Mouse (Mus musculus) neural tube, embryonic 15.5 days (tissue): ENCODE measurements at regions not wholly inside any gene's neighbourhood (a gene's known extent, or its start where the extent isn't known, plus 50 kb on each side); places are given as distances from the start of the nearest gene placed in this dataset.

Experiments used
- ATAC-seq: fragments of 200-750 bp; cut with Nextera tagmentation; 2 replicates; pipeline ENCODE4 v1.8.0; 2017; ENCODE audit warnings: mild to moderate bottlenecking, moderate TSS enrichment, moderate library complexity; ENCODE audit not compliant: low FRiP score
- H3K27ac ChIP-seq: fragments of 300-500 bp; sonication (generic); replicated peaks from 2 replicates; pipeline ENCODE4 v1.5.1; 2015; ENCODE audit warnings: mild to moderate bottlenecking, inconsistent platforms
- H3K27me3 ChIP-seq: fragments of 300-500 bp; sonication (generic); replicated peaks from 2 replicates; pipeline ENCODE4 v1.6.1; 2015; ENCODE audit warnings: inconsistent platforms
- H3K36me3 ChIP-seq: fragments of 300-500 bp; sonication (generic); 2 replicates; pipeline ENCODE4 v1.6.1; 2015; ENCODE audit warnings: inconsistent platforms
- H3K4me1 ChIP-seq: fragments of 300-500 bp; sonication (generic); 2 replicates; pipeline ENCODE4 v1.6.1; 2015; ENCODE audit warnings: inconsistent platforms
- H3K4me2 ChIP-seq: fragments of 300-500 bp; sonication (generic); 2 replicates; pipeline ENCODE4 v1.6.1; 2015; ENCODE audit warnings: inconsistent platforms, mild to moderate bottlenecking, moderate library complexity
- H3K4me3 ChIP-seq: fragments of 300-500 bp; sonication (generic); replicated peaks from 2 replicates; pipeline ENCODE4 v1.5.1; 2015; ENCODE audit warnings: mild to moderate bottlenecking, inconsistent platforms
- H3K9ac ChIP-seq: fragments of 300-500 bp; sonication (generic); replicated peaks from 2 replicates; pipeline ENCODE4 v1.6.1; 2015; ENCODE audit warnings: mild to moderate bottlenecking, inconsistent platforms
- H3K9me3 ChIP-seq: fragments of 300-500 bp; sonication (generic); replicated peaks from 2 replicates; pipeline ENCODE4 v1.6.1; 2016; ENCODE audit warnings: inconsistent platforms
- WGBS: fragments of 180-500 bp; shearing (Covaris S2); methylation state at CpG from one replicate; pipeline ENCODE4 v1.1.7; 2015; ENCODE audit warnings: mixed read lengths; 5-methylcytosine and 5-hydroxymethylcytosine counted together

DNA sequence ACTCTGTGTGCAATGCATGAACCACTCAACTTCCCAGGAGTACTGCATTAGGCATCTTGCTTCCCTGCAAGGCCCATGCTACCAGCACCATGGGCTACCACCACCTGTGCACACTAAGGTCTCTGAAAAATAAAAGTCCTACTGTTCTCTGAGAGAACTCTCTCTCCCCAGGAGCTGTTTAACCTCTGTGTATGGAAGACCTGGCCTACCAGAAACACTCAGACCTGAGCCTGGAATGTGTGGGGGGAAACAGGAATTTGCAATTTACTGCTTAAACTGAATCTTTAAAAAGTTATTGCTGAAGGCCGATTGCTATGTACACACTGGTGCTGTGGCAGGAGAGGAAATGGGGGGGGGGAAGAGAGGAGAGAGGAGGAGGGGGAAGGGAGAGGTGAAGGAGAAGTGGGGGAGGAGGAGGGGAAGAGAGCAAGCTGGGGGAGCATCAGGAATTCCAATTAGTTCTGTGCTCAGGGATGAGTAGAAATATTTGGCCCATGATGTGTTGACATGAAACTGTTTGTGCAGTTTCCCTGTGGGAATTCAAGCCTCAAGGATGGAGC lies 860.4 kb upstream of the Lrrc6 start:
- Histone ChIP-seq H3K4me1 (no peaks in the 10 kb centered on the region), H3K9me3 (no peaks in the 10 kb centered on the region), H3K36me3 (no peaks in the 10 kb centered on the region), H3K4me3 (no peak overlapping the region), H3K4me2 (no peak overlapping the region), H3K9ac (no peak overlapping the region), H3K27me3 (no peaks in the 10 kb centered on the region), H3K27ac (no peak overlapping the region)
- no peak for ATAC-seq
- 65% methylated on average over 1 of the region's 1 CpGs for WGBS

DNA sequence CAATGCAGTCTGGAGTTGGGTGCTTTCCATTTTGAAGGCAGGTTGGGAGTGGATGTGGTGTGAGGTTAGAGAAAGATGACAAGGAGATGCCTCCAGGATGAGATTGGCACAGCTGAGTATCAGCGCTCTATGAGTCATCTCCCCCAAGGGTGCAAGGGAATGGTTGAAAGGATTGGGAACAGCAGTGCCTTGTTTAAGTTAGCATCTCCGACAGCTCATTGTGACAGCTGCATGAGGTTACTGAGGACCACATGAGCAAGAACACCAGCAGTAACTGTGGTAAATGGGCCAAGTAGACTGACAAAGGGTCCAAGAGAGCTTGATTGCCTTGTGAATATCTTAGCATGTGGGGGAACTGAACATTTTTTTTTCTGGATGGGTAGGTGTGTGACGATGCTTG lies 857.2 kb upstream of the Lrrc6 start:
- H3K36me3 ChIP-seq: no peaks in the 10 kb centered on the region
- WGBS: 91% methylated on average over 3 of the region's 3 CpGs
- no peaks in the 10 kb centered on the region for H3K9me3 ChIP-seq
- H3K27ac ChIP-seq: no peak overlapping the region
- H3K9ac ChIP-seq: no peak overlapping the region
- no peak overlapping the region for H3K4me3 ChIP-seq
- no peaks in the 10 kb centered on the region for H3K4me1 ChIP-seq
- no peak overlapping the region for H3K4me2 ChIP-seq
- ATAC-seq: no peak
- no peaks in the 10 kb centered on the region for H3K27me3 ChIP-seq

DNA sequence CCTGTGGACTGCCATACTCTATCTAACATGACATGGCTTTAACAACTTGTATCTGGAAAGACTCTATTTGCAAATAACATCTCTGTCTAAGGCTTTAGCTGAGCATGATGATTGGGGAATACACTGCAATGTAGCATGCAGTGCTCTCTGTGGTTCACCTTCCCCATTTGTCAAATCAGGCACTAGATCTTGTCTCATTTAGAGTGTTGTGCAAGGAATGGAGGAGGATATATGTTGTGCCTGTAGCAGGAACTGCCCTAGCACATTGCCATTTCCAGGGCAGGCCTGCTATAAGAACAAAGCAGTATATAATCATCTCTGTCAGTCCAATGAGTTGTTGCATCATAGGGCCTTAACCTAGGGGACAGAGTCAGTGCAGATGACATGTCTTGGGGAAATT lies 854.6 kb upstream of the Lrrc6 start:
- H3K27me3 ChIP-seq: no peaks in the 10 kb centered on the region
- no peaks in the 10 kb centered on the region for H3K9me3 ChIP-seq
- no peaks in the 10 kb centered on the region for H3K4me1 ChIP-seq
- H3K4me3 ChIP-seq: no peak overlapping the region
- H3K9ac ChIP-seq: no peak overlapping the region
- no peaks in the 10 kb centered on the region for H3K36me3 ChIP-seq
- no peak overlapping the region for H3K27ac ChIP-seq
- no peak for ATAC-seq
- no peak overlapping the region for H3K4me2 ChIP-seq

DNA sequence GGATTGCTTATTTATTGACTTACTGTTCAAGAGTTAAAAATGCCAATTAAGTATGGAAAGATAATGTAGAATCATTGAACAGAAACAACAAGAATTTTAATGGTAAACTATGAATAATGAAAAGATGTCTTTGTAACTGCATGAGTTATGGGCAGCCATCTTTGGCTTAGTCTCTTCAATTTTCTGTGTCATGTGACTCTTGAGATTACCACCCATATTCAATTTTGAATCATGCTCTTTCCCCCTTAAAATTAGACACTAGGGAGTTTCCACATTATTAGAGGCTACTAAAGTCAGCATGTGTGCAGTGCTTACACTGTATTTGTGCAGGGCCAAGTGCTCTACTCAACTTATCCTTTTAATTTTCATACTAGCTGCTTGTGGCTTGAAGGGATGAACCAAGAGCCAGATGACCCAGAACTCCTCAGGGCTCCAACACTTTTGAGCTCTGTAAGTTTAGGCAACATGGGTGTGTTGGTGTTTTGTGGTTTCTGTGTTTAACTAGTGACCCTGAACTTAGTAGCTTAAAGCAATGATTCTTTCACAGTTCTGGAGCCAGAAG lies 854.0 kb upstream of the Lrrc6 start:
- no peaks in the 10 kb centered on the region for H3K4me1 ChIP-seq
- ATAC-seq: no peak
- no peaks in the 10 kb centered on the region for H3K36me3 ChIP-seq
- no peak overlapping the region for H3K4me2 ChIP-seq
- H3K9ac ChIP-seq: no peak overlapping the region
- H3K9me3 ChIP-seq: no peaks in the 10 kb centered on the region
- no peak overlapping the region for H3K27ac ChIP-seq
- no peak overlapping the region for H3K4me3 ChIP-seq
- H3K27me3 ChIP-seq: no peaks in the 10 kb centered on the region

DNA sequence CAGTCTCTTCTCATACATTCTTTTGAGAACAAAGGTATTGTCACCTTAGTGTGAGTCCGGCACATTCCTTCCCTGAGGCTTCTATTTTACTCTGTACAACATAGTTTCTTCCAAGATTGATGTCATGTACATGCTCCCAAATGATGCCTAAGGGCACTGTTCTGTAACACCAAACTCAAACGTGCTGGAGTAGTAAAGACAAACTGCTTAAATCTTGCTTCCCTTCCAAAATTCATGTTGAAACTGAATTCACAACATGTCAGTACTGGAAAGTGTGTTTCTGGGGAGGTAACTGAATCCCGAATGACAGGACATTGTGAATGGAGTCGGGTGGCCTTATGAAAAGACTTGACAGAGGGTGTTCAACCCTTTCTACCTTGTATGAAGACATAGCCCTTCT lies 848.8 kb upstream of the Lrrc6 start:
- Histone ChIP-seq H3K9me3 (no peaks in the 10 kb centered on the region), H3K4me3 (no peak overlapping the region)

DNA sequence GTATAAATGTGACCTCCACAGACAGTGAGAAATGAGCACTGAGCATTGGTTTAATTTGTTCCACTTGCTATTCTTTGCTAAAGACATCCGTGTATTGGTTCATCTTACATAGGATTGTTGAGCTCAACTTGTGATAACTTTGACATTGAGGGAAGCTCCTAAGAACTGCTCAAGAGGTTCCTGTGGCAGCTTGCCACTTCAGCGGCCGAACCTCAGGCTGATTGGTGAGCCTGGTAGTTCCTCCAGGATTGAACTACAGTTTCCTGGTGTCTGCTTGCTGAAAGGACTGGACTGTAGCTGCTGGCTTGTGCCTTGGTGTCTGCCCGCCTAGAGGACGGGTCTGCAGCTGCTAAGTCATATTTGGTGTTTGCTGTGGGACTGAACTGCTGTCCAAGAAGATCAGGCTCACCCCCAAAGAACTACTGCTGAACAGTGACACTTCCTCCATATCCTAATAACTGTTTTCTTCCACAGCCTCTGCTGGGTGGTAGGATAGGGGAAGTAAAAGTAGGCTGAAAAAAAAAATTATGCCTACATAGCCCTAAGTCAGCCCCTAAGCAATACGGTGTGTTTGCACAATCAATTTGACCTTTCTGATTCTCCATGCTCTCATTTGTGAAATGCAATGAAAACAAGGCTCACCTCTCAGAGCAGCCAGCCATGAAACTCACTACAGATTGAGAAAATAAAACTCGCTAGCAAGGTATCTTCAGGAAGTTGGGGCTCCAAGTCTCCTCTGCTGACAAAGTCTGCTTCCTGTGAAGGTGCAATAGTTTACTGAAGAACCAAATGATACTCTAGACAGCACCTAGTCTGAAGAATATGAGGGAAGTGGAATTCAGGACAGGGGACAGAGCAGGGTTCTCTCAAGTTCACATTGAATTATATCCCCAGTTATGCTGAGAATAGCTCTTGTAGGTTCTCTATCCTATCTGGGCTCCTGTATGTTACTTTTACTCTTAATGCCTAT lies 844.8 kb upstream of the Lrrc6 start:
- 89% methylated on average over 7 of the region's 7 CpGs for WGBS
- H3K27ac ChIP-seq: no peak overlapping the region
- H3K4me3 ChIP-seq: no peak overlapping the region
- ATAC-seq: no peak
- no peaks in the 10 kb centered on the region for H3K36me3 ChIP-seq
- H3K9ac ChIP-seq: no peak overlapping the region
- no peak overlapping the region for H3K4me2 ChIP-seq
- H3K9me3 ChIP-seq: no peaks in the 10 kb centered on the region
- H3K4me1 ChIP-seq: no peaks in the 10 kb centered on the region
- H3K27me3 ChIP-seq: no peaks in the 10 kb centered on the region

More for the DNA sequence above, 848.8 kb upstream of the Lrrc6 start:
- ATAC-seq: no peak
- no peak overlapping the region for H3K27ac ChIP-seq
- no peaks in the 10 kb centered on the region for H3K36me3 ChIP-seq
- H3K4me1 ChIP-seq: no peaks in the 10 kb centered on the region
- no peaks in the 10 kb centered on the region for H3K27me3 ChIP-seq
- 92% methylated on average over 4 of the region's 4 CpGs for WGBS
- no peak overlapping the region for H3K9ac ChIP-seq
- no peak overlapping the region for H3K4me2 ChIP-seq

DNA sequence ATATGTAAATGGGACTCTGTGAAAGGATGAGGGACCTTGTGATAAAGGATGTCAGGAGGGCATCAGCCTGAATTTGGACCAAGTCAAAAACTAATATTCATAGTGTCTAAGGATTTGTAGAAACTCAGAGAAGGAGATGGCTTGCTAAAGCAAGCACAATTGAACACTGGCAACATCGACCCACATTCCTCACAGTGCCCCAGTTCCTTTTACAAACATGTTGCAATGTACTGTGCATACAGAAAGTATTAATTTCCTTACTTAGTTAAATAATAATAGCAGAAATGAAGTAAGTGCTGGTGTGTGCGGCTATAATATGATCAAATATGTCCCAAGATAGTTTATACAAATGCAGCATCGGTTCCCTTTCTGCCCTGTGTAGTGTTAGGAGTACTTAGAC lies 841.3 kb upstream of the Lrrc6 start:
- ATAC-seq: no peak
- no peaks in the 10 kb centered on the region for H3K9me3 ChIP-seq
- no peaks in the 10 kb centered on the region for H3K27me3 ChIP-seq
- no peaks in the 10 kb centered on the region for H3K4me1 ChIP-seq
- H3K4me3 ChIP-seq: no peak overlapping the region
- 78% methylated on average over 3 of the region's 3 CpGs for WGBS
- H3K27ac ChIP-seq: no peak overlapping the region
- no peak overlapping the region for H3K4me2 ChIP-seq
- no peaks in the 10 kb centered on the region for H3K36me3 ChIP-seq
- no peak overlapping the region for H3K9ac ChIP-seq

DNA sequence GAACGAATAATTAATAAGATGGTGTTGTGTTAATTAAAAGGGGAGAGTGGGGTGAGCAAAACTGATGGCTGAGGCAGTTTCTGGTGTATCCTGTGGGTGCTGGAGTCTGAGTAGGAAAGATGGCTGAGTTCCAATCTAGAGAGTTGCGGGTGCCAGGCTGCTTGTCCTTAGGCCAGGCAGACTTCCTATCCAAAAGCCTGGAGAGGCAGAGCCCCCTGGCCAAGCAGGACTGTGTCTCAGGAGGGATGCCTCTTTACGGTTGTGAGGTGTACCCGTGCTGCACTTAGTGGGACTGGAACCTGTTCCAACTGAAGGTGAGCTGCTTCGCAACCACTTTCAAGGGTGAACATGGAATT lies 836.3 kb upstream of the Lrrc6 start:
- no peak overlapping the region for H3K4me3 ChIP-seq
- H3K36me3 ChIP-seq: no peaks in the 10 kb centered on the region
- no peak overlapping the region for H3K4me2 ChIP-seq
- WGBS: 86% methylated on average over 5 of the region's 5 CpGs
- no peaks in the 10 kb centered on the region for H3K9me3 ChIP-seq
- no peaks in the 10 kb centered on the region for H3K27me3 ChIP-seq
- H3K9ac ChIP-seq: no peak overlapping the region
- H3K4me1 ChIP-seq: no peaks in the 10 kb centered on the region
- no peak for ATAC-seq
- no peak overlapping the region for H3K27ac ChIP-seq

DNA sequence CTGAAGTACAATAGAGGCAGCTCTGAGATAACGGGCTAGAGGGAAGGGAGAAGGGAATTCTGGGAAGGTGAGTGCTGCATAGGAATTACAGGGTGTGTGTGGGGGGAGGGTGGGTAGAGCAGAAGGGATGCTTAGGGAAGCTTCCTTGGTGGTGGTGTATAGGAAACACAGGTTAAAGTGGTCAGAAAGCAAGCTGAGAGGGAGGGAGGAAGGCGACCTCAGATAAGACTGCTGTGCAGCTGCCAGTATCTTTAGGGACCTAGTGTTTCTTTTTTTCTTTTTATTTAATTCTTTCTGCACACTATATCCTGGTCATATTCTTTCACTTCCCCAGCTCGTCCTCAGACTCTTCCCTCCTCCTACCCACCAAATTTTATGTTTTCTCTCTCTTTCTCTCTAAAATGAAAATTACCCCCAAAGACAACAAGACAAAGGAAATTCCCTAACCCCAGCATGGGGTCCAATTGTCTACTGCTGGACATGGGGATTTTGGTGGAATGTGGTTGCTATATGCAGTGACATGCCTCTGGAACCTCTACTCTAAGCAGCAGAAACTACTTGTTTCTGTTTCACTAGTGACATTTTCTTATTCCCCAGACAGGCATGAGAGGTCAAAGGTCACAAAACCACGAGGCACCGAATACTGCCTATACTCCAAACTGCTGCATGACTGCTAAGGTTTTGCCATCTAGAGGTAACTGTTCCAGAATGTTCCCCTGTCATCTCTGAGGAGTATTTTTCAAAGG lies 835.8 kb upstream of the Lrrc6 start:
- H3K9ac ChIP-seq: no peak overlapping the region
- no peak overlapping the region for H3K27ac ChIP-seq
- H3K4me1 ChIP-seq: no peaks in the 10 kb centered on the region
- 68% methylated on average over 5 of the region's 5 CpGs for WGBS
- H3K27me3 ChIP-seq: no peaks in the 10 kb centered on the region
- no peak for ATAC-seq
- no peak overlapping the region for H3K4me3 ChIP-seq
- no peaks in the 10 kb centered on the region for H3K9me3 ChIP-seq
- no peaks in the 10 kb centered on the region for H3K36me3 ChIP-seq
- no peak overlapping the region for H3K4me2 ChIP-seq

DNA sequence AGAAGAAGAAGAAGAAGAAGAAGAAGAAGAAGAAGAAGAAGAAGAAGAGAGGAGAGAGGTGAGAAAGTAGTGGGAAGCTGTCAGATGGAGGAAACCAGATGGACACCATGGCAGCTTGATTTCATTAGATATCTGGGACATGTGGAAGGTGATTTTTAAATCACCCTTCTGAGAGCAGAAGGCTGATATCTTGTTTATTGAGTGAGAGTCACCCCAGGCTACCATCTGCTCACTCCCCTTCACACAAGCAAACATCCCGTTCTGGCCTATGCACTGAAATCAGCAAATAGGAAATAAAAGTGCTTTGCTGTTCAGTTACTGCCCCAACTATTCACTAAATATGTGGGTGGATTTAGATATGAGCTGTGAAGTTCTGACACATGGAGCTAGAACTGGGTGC lies 831.8 kb upstream of the Lrrc6 start:
- Histone ChIP-seq H3K9me3 (no peaks in the 10 kb centered on the region), H3K27ac (no peak overlapping the region), H3K4me3 (no peak overlapping the region), H3K36me3 (no peaks in the 10 kb centered on the region), H3K4me2 (no peak overlapping the region), H3K4me1 (no peaks in the 10 kb centered on the region), H3K9ac (no peak overlapping the region), H3K27me3 (no peaks in the 10 kb centered on the region)
- 83% methylated on average over 1 of the region's 1 CpGs for WGBS
- ATAC-seq: no peak

DNA sequence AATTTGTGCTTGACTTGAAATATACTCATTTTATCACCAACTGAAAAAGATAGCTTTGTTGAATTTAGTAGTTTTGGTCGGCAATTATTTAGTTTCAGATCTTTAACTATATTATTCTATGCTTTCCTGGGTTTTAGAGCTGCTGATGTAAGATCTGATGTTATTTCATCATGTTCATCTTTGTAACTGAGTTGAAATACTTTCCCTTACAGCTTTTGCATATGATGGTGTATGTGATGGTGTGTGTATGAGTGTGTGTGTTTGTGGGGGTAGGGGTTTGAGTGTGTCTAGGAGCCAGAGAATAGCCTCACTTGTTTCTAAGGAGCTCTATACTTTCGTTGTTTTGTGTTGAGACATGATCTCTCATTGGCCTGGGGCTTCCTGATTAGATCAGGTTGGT lies 819.6 kb upstream of the Lrrc6 start:
- 84% methylated on average over 2 of the region's 2 CpGs for WGBS
- no peaks in the 10 kb centered on the region for H3K9me3 ChIP-seq
- H3K27me3 ChIP-seq: no peaks in the 10 kb centered on the region
- no peaks in the 10 kb centered on the region for H3K4me1 ChIP-seq
- no peak overlapping the region for H3K4me2 ChIP-seq
- no peak overlapping the region for H3K4me3 ChIP-seq
- no peak overlapping the region for H3K27ac ChIP-seq
- ATAC-seq: no peak
- no peaks in the 10 kb centered on the region for H3K36me3 ChIP-seq
- H3K9ac ChIP-seq: no peak overlapping the region

DNA sequence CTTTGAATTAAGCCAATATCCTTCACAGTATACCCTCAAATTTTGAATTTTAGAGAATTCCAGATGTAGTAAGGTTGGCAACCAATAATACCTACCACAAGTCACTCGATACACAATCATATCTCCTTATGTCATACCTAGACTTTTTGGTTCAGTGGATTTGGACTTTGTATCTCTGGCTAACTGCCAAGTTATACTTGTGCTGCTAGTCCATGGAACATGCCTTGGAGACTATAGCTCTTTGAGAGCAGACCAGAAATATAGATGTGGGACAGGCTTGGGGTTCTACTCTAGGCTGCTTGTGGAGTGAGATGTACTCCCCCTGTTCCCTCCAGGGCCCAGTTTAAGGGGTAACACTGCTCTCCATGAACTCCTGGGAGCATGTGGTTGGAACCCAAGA lies 814.5 kb upstream of the Lrrc6 start:
- no peaks in the 10 kb centered on the region for H3K36me3 ChIP-seq
- no peak overlapping the region for H3K4me3 ChIP-seq
- 89% methylated on average over 1 of the region's 1 CpGs for WGBS
- H3K4me1 ChIP-seq: no peaks in the 10 kb centered on the region
- H3K9me3 ChIP-seq: no peaks in the 10 kb centered on the region
- no peak overlapping the region for H3K27ac ChIP-seq
- no peak overlapping the region for H3K4me2 ChIP-seq
- no peak for ATAC-seq
- H3K27me3 ChIP-seq: no peaks in the 10 kb centered on the region
- H3K9ac ChIP-seq: no peak overlapping the region
